ENCODE assay signal across 13 mouse cellular contexts in the genomic region with DNA sequence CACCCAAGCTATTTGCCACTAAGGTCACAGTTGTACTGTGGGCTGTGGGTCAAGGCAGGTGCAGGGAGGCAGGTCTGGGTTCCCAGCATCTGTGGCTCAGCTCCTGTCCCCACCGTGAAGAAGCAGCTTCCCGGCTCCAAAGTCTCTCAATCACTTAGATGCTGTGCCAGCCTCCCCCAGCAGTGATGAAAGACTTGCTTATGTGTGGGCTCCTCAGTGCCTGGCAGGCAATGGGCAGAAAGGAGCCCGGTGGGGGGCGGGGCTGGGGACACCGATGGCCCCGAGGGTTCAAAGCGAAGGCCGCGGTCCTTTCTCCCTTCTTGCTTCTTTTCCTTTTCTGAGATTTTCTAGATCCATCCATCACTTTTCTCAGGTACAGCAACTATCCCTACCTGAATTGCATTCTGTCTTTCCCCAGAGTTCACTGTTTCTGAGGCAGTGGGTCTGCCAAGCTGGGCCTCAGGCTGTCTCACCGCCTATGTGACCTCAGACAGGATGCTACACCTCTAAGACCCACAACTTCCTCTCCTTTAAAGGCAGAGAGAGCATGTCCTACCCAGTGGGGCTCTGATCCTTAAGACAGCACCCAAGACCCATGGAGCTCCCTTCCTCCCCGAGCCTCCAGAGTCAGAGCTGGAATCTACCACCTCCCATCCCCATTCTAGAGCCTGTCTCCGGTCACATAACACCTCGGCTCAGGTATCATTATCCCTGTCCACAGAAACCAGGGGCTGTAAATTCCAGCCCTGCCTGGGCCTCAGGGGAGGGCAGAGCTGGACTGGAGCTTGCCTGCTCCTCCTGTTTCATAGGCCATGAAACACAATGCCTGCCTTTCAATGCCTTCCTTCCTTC. TPM values are rescaled to one million over a fixed set of nuclear protein-coding genes. Genes with fewer than 3 reads are reported as not detected.
DNase-seq lines count a peak whose midpoint lies in the region; ATAC-seq and TF ChIP-seq lines count a peak whose summit lies in the region.
"Had no signal": no experiment of that assay in that cellular context is flagged by ENCODE, and none has a peak within 500 bp of the region (broad histone marks: within the 10 kb centered on the region; RNA-seq: fewer than 3 reads in every experiment).

No protein-coding gene starts in this region.

- no peak overlapping the region for H3K4me3 ChIP-seq in embryonic facial prominence, embryonic 14.5 days (ENCODE audit: low read depth, low read length)
- no peak overlapping the region for H3K4me3 ChIP-seq in embryonic facial prominence, embryonic 10.5 days
- no peak overlapping the region for H3K4me3 ChIP-seq in layer of hippocampus, adult 2 months
- H3K4me3 ChIP-seq in E14TG2a.4 (replicated peaks; ENCODE audit: low read length) = peak overlapping the region; percentile 58
- no peak overlapping the region for H3K4me3 ChIP-seq in intestine, embryonic 15.5 days (replicated peaks)
- H3K4me3 ChIP-seq in hindbrain, embryonic 11.5 days (ENCODE audit: low read depth, low read length) = no peak overlapping the region
- H3K4me3 ChIP-seq: erythroblast, embryonic 14.5 days; hindbrain, embryonic 15.5 days; liver, embryonic 13.5 days had no signal

- no peaks in the 10 kb centered on the region for H3K9me3 ChIP-seq in embryonic facial prominence, embryonic 14.5 days (ENCODE audit: control insufficient read depth, low read length)
- H3K9me3 ChIP-seq in embryonic facial prominence, embryonic 10.5 days = no peaks in the 10 kb centered on the region
- no peaks in the 10 kb centered on the region for H3K9me3 ChIP-seq in E14TG2a.4 (ENCODE audit: low read length)
- H3K9me3 ChIP-seq in intestine, embryonic 15.5 days = no peaks in the 10 kb centered on the region
- H3K9me3 ChIP-seq in hindbrain, embryonic 11.5 days (ENCODE audit: control insufficient read depth, low read length) = no peaks in the 10 kb centered on the region
- H3K9me3 ChIP-seq: hindbrain, embryonic 15.5 days; liver, embryonic 13.5 days had no signal

- peak; percentile 29 for DNase-seq in embryonic facial prominence, embryonic 14.5 days (ENCODE audit: low spot score)
- DNase-seq in embryonic facial prominence, embryonic 10.5 days (ENCODE audit: low spot score) = no peak
- DNase-seq in layer of hippocampus, adult 2 months (ENCODE audit: low spot score in 2 of 2) = peak; percentile 10 to 20
- DNase-seq in layer of hippocampus, adult 18-20 months (ENCODE audit: low spot score in 2 of 2) = no peak
- DNase-seq in ovary, postnatal 10 days (ENCODE audit: low spot score) = no peak
- DNase-seq in hindbrain, embryonic 11.5 days (ENCODE audit: low spot score) = no peak
- DNase-seq: liver, embryonic 13.5 days had no signal

- ATAC-seq in embryonic facial prominence, embryonic 14.5 days (ENCODE audit: low read depth) = peak; percentile 85; the same call in 1 of the 2 replicates
- ATAC-seq in intestine, embryonic 15.5 days = peak; percentile 79
- ATAC-seq in hindbrain, embryonic 11.5 days (ENCODE audit: low FRiP score) = no peak

- TF ChIP-seq CTCF in layer of hippocampus, adult 2 months (conservative IDR thresholded peaks at IDR 0.05) = no peak
- no peak for TF ChIP-seq CTCF in E14TG2a.4 (conservative IDR thresholded peaks at IDR 0.05; ENCODE audit: low read length)

- H3K4me1 ChIP-seq in embryonic facial prominence, embryonic 14.5 days (ENCODE audit: control insufficient read depth, insufficient read depth, low read length) = peaks cover 8% of the 10 kb centered on the region; the same call in 1 of the 2 replicates
- H3K4me1 ChIP-seq in embryonic facial prominence, embryonic 10.5 days = peaks cover 16% of the 10 kb centered on the region
- H3K4me1 ChIP-seq in E14TG2a.4 (replicated peaks; ENCODE audit: low read depth, low read length) = peaks cover 81% of the 10 kb centered on the region
- H3K4me1 ChIP-seq in intestine, embryonic 15.5 days (replicated peaks) = peaks cover 10% of the 10 kb centered on the region
- no peaks in the 10 kb centered on the region for H3K4me1 ChIP-seq in hindbrain, embryonic 11.5 days (replicated peaks; ENCODE audit: control insufficient read depth, insufficient read depth, low read length)
- H3K4me1 ChIP-seq: liver, embryonic 13.5 days had no signal

- H3K27me3 ChIP-seq in embryonic facial prominence, embryonic 14.5 days (replicated peaks; ENCODE audit: control insufficient read depth, insufficient read depth, low read length) = no peaks in the 10 kb centered on the region
- no peaks in the 10 kb centered on the region for H3K27me3 ChIP-seq in embryonic facial prominence, embryonic 10.5 days (replicated peaks; ENCODE audit: low read depth, poor library complexity, severe bottlenecking)
- no peaks in the 10 kb centered on the region for H3K27me3 ChIP-seq in E14TG2a.4 (ENCODE audit: insufficient read depth, low read length)
- no peaks in the 10 kb centered on the region for H3K27me3 ChIP-seq in intestine, embryonic 15.5 days (replicated peaks)
- H3K27me3 ChIP-seq in hindbrain, embryonic 11.5 days (ENCODE audit: control insufficient read depth, insufficient read depth, low read length) = no peaks in the 10 kb centered on the region
- H3K27me3 ChIP-seq: hindbrain, embryonic 15.5 days; liver, embryonic 13.5 days had no signal

- no peak overlapping the region for H3K9ac ChIP-seq in embryonic facial prominence, embryonic 14.5 days (ENCODE audit: low read depth, low read length)
- no peak overlapping the region for H3K9ac ChIP-seq in intestine, embryonic 15.5 days
- no peak overlapping the region for H3K9ac ChIP-seq in hindbrain, embryonic 11.5 days (ENCODE audit: low read depth, low read length)
- H3K9ac ChIP-seq: hindbrain, embryonic 15.5 days; liver, embryonic 13.5 days had no signal

- H3K27ac ChIP-seq in embryonic facial prominence, embryonic 14.5 days (replicated peaks; ENCODE audit: low read depth, low read length) = no peak overlapping the region
- H3K27ac ChIP-seq in embryonic facial prominence, embryonic 10.5 days (replicated peaks) = no peak overlapping the region
- H3K27ac ChIP-seq in layer of hippocampus, adult 2 months = peak overlapping the region; percentile 85
- H3K27ac ChIP-seq in intestine, embryonic 15.5 days = peak overlapping the region; percentile 54
- H3K27ac ChIP-seq in hindbrain, embryonic 11.5 days (ENCODE audit: low read depth, low read length) = no peak overlapping the region
- H3K27ac ChIP-seq: liver, embryonic 13.5 days had no signal

- no peaks in the 10 kb centered on the region for H3K36me3 ChIP-seq in embryonic facial prominence, embryonic 14.5 days (ENCODE audit: control insufficient read depth, insufficient read depth, low read length)
- H3K36me3 ChIP-seq in embryonic facial prominence, embryonic 10.5 days (replicated peaks) = no peaks in the 10 kb centered on the region
- no peaks in the 10 kb centered on the region for H3K36me3 ChIP-seq in E14TG2a.4 (ENCODE audit: insufficient read depth, low read length)
- H3K36me3 ChIP-seq in intestine, embryonic 15.5 days = no peaks in the 10 kb centered on the region
- H3K36me3 ChIP-seq in hindbrain, embryonic 11.5 days (ENCODE audit: control insufficient read depth, insufficient read depth, low read length) = no peaks in the 10 kb centered on the region
- H3K36me3 ChIP-seq: hindbrain, embryonic 15.5 days; liver, embryonic 13.5 days had no signal

- no peak overlapping the region for H3K4me2 ChIP-seq in embryonic facial prominence, embryonic 14.5 days (ENCODE audit: low read depth, low read length)
- H3K4me2 ChIP-seq in intestine, embryonic 15.5 days (replicated peaks) = no peak overlapping the region
- H3K4me2 ChIP-seq in hindbrain, embryonic 11.5 days (replicated peaks; ENCODE audit: low read depth, low read length) = no peak overlapping the region
- H3K4me2 ChIP-seq: heart, embryonic 11.5 days; hindbrain, embryonic 15.5 days; liver, embryonic 13.5 days had no signal

- 55% methylated on average over 13 of the region's 13 CpGs for WGBS in embryonic facial prominence, embryonic 14.5 days
- 71% methylated on average over 13 of the region's 13 CpGs for WGBS in embryonic facial prominence, embryonic 10.5 days
- 65% methylated on average over 13 of the region's 13 CpGs for WGBS in intestine, embryonic 15.5 days
- 74% methylated on average over 13 of the region's 13 CpGs for WGBS in hindbrain, embryonic 11.5 days

RNA-seq across cellular contexts. Expression of a gene that starts 5.4 kb away (rescaled TPM):
- 0.26 and 0.55 TPM in 2 replicates for polyA plus RNA-seq in embryonic facial prominence, embryonic 14.5 days (2014; fragmentation: Nextera tagmentation; extraction: Ambion mirVana)
- 0.30 TPM in 1 of 2 replicates, not detected in the other for polyA plus RNA-seq in embryonic facial prominence, embryonic 10.5 days (2016; fragmentation: Nextera tagmentation; extraction: Ambion mirVana)
- 1 to 10 TPM in 1 of 2 experiments, under 1 TPM in 1; 0.59 to 1.5 TPM for total RNA-seq in layer of hippocampus, adult 2 months (2021)
- 1 to 10 TPM in 1 of 2 experiments, under 1 TPM in 1; 0.58 to 1.4 TPM for total RNA-seq in layer of hippocampus, adult 18-20 months (2021)
- polyA plus RNA-seq in intestine, embryonic 15.5 days (2015; fragmentation: Nextera tagmentation; extraction: Ambion mirVana) = 12.7 and 15.8 TPM in 2 replicates
- polyA plus RNA-seq in hindbrain, embryonic 11.5 days (2014; fragmentation: Nextera tagmentation; extraction: Ambion mirVana) = 0.43 TPM in 1 of 2 replicates, not detected in the other
- total RNA-seq: gastrocnemius, adult 18-20 months had no signal
- polyA plus RNA-seq: erythroblast, embryonic 14.5 days; heart, embryonic 11.5 days had no signal

Comparison
In these comparisons a context has a peak if more than half of its experiments do, and no peak if none do; other contexts are left out.
1. DNase-seq: peak in embryonic facial prominence, embryonic 14.5 days (single experiment) and layer of hippocampus, adult 2 months (2 of 2); none in embryonic facial prominence, embryonic 10.5 days (single experiment), layer of hippocampus, adult 18-20 months (0 of 2), ovary, postnatal 10 days (single experiment) and hindbrain, embryonic 11.5 days (single experiment).
2. H3K27ac ChIP-seq: peak in layer of hippocampus, adult 2 months (single experiment) and intestine, embryonic 15.5 days (single experiment); none in embryonic facial prominence, embryonic 14.5 days (single experiment), embryonic facial prominence, embryonic 10.5 days (single experiment) and hindbrain, embryonic 11.5 days (single experiment).